Mouse (Mus musculus) heart, adult 2 months (tissue): ENCODE data around the gene St8sia1. TPM values are rescaled to one million over a fixed set of nuclear protein-coding genes. Genes with fewer than 3 reads are reported as not detected.

Experiments used
- DNase-seq, 2 experiments: peaks; one replicate each; pipeline ENCODE4 v3.0.0; 2021
- H3K27ac ChIP-seq: fragments of 200-600 bp; 2 replicates; pipeline ENCODE4 v1.8.1; 2022
- H3K27me3 ChIP-seq: fragments of 200-500 bp; 2 replicates; pipeline ENCODE4 v1.6.1; 2012; ENCODE audit warnings: mild to moderate bottlenecking, low read length, inconsistent platforms, mixed read lengths; ENCODE audit not compliant: control insufficient read depth, insufficient read depth
- H3K36me3 ChIP-seq: fragments of 200-500 bp; 2 replicates; pipeline ENCODE4 v1.6.1; 2012; ENCODE audit warnings: low read length, inconsistent platforms; ENCODE audit not compliant: control insufficient read depth, insufficient read depth
- H3K4me1 ChIP-seq: fragments of 200-500 bp; 2 replicates; pipeline ENCODE4 v1.6.1; 2011; ENCODE audit warnings: low read length; ENCODE audit not compliant: control insufficient read depth, insufficient read depth
- H3K4me3 ChIP-seq: fragments of 200-600 bp; 2 replicates; pipeline ENCODE4 v1.8.1; 2022
- H3K79me2 ChIP-seq: fragments of 200-500 bp; replicated peaks from 2 replicates; pipeline ENCODE4 v1.6.1; 2012; ENCODE audit warnings: mild to moderate bottlenecking, inconsistent platforms, low read length, moderate library complexity, mixed read lengths; ENCODE audit not compliant: control insufficient read depth, insufficient read depth
- H3K9ac ChIP-seq: fragments of 200-500 bp; 2 replicates; pipeline ENCODE4 v1.6.1; 2012; ENCODE audit warnings: low read depth, mild to moderate bottlenecking, control low read depth, inconsistent platforms, low read length, mixed read lengths
- CTCF ChIP-seq: fragments of 200-600 bp; IDR thresholded peaks from 2 replicates; pipeline ENCODE4 v1.8.1; 2022; ENCODE audit warnings: antibody characterized with exemption, mild to moderate bottlenecking, moderate library complexity
- EP300 ChIP-seq: fragments of 200-500 bp; IDR thresholded peaks from 2 replicates; pipeline ENCODE4 v1.6.1; 2011; ENCODE audit warnings: low read depth, low read length, control low read depth; ENCODE audit not compliant: insufficient read depth
- POLR2A ChIP-seq: fragments of 200-500 bp; IDR thresholded peaks from 2 replicates; pipeline ENCODE4 v1.6.1; 2011; ENCODE audit warnings: mild to moderate bottlenecking, low read depth, low read length, control low read depth; ENCODE audit not compliant: insufficient read depth
- WGBS: fragments of 180-500 bp; shearing (Covaris S2); methylation state at CpG from one replicate; pipeline ENCODE4 v1.1.7; 2018; 5-methylcytosine and 5-hydroxymethylcytosine counted together
- intact Hi-C: fragments of 180-260 bp; cut with DNase I; formaldehyde crosslinking; loops from one replicate; pipeline ENCODE4 v1.15.1; 2025
- polyA plus RNA-seq: library from polyadenylated mRNA; depleted of rRNA; stranded (reverse); fragments of >200 nt; gene quantifications from 2 replicates; pipeline ENCODE4 v1.2.3, GENCODE M21; 2012
- total RNA-seq, 2 experiments: library from RNA; stranded (reverse); gene quantifications; 2 replicates each; pipeline ENCODE4 v1.2.3; 2021

Gene St8sia1
- total and polyA plus RNA-seq, 3 experiments, result 0.10 to 0.11 (median 0.10) TPM

DNA sequence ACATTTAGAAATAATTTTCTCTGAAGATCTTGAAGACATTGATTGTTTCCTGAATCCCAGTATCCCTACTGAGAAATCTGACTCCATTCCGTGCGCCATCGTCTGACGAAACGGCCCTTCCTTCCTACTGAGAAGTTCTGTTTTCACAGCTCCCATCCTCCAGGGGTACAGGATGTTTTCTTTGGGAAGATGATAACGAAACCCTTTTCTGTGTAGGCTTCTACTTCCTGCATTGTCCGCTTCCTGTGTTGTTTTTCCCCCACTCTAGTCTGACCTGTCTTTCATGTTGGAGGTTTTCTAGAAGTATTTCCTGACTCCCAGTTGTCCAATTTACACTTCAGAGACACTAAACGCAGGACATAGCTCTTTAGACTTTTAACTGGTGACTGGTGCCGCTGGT is 32.1 kb downstream of the St8sia1 start:
- intact Hi-C loops, result no loop called here
- Histone ChIP-seq H3K27me3 (0 out of 2 replicates have a peak, but pooled peaks cover 1% of the 10 kb centered on the region), H3K27ac (no peak overlapping the region), H3K79me2 (no peaks in the 10 kb centered on the region), H3K9ac (no peak overlapping the region), H3K4me1 (no peaks in the 10 kb centered on the region; the same call in 1 of the 2 replicates), H3K36me3 (no peaks in the 10 kb centered on the region), H3K4me3 (no peak overlapping the region)
- no peak for DNase-seq
- WGBS, result 34% methylated on average over 9 of the region's 9 CpGs
- TF ChIP-seq POLR2A (no peak), EP300 (no peak), CTCF (no peak)

DNA sequence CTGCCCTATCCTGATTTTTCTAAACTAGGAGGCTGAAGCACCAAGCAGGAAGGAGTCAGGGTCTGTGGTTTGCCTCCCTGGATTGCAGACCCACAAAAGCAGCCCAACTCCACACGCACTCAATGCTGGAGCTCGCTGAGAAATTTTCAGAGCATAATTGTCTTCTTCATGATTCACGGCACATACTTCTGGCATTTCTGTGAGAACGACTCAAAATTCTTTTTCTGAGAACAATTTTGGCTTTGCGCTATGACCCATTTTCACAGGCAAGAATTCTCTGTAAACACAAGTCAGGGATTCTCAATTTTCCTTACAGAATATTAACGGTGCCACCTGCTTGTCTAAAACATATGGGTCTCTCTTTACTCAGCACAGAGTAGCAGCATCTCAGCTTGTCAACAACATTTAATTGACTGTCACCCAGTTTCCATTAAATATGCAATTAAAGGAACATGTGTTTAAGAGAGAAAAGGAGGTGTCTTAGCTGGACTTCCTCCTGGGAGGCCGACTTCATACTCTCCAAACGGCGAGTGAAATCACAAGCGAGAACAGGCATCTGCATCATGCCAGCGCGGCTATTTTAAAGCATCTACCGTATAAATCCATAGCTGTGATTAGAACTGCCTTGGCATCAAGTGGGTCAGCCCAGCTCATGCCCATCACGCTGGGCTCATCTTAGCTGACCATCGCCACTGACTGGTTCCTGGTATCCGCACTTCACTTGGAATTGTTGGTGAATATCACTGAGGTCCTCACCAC is 35.5 kb downstream of the St8sia1 start:
- intact Hi-C loops, result no loop called here

DNA sequence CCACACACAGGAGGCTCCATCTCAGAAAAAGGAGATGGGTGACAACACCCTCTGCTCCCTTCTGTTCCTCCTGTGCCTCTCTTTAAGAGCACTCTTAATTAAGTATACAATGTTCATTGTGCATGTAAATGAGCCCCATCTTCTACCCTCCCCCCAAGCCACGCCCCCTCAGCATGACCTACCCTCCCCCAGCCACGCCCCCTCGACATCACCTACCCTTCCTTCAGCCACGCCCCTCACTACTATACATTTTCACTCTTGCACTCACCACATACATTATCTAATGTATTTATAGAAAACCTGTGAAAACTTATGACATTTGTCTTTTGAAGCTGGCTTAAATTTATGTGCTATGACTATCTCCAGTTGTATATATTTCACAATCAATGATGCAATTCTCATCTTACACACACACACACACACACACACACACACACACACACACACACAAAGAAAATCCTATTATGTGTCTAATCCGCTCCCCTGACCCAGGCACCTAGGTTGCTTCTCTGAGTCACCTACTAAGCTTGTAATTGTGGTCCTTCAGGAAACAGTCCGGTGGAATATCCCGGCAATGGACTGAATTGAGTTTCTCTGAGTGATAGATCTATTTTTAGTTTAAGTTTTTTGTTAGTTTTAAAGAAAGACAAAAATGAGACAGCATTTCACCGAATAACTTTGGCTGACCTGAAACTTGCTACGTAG is 37.2 kb downstream of the St8sia1 start:
- WGBS, result 74% methylated on average over 9 of the region's 9 CpGs
- Histone ChIP-seq H3K79me2 (no peaks in the 10 kb centered on the region), H3K4me1 (no peaks in the 10 kb centered on the region; the same call in 1 of the 2 replicates), H3K27ac (no peak overlapping the region), H3K27me3 (0 out of 2 replicates have a peak, but pooled peaks cover 1% of the 10 kb centered on the region), H3K4me3 (no peak overlapping the region), H3K36me3 (no peaks in the 10 kb centered on the region), H3K9ac (no peak overlapping the region)
- DNase-seq, result no peak
- intact Hi-C loops, result no loop called here
- TF ChIP-seq CTCF (no peak), EP300 (no peak), POLR2A (no peak)

More for the DNA sequence above, 35.5 kb downstream of the St8sia1 start:
- Histone ChIP-seq H3K36me3 (no peaks in the 10 kb centered on the region), H3K27me3 (0 out of 2 replicates have a peak, but pooled peaks cover 1% of the 10 kb centered on the region), H3K4me1 (no peaks in the 10 kb centered on the region; the same call in 1 of the 2 replicates), H3K4me3 (no peak overlapping the region), H3K27ac (no peak overlapping the region), H3K79me2 (no peaks in the 10 kb centered on the region), H3K9ac (no peak overlapping the region)
- WGBS, result 88% methylated on average over 16 of the region's 16 CpGs
- no peak for DNase-seq
- TF ChIP-seq EP300, result no peak
- TF ChIP-seq POLR2A, result no peak
- TF ChIP-seq CTCF, result no peak

DNA sequence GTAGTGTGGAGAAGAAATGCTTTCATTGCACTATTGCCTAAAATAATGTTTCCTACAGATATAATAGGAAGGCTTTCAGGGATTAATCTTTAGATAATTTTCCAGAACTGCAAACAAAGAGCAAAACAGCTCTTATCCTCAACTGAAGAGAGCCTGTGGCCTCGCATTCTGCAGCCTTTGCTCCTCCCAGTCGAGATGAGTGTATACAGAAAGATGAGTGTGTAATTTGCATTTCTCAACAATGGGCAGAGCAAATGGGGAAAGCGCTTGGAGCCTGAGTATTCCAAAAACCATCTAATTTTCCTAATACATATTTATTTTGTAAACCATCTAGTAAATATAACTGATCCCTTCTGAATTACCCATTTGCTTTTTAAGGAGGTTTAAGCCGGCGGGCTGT is 38.3 kb downstream of the St8sia1 start:
- Histone ChIP-seq H3K4me3 (no peak overlapping the region), H3K4me1 (no peaks in the 10 kb centered on the region), H3K27ac (no peak overlapping the region), H3K36me3 (no peaks in the 10 kb centered on the region), H3K9ac (no peak overlapping the region), H3K79me2 (no peaks in the 10 kb centered on the region), H3K27me3 (0 out of 2 replicates have a peak, but pooled peaks cover 1% of the 10 kb centered on the region)
- intact Hi-C loops, result no loop called here
- TF ChIP-seq EP300 (no peak), CTCF (no peak), POLR2A (no peak)
- 90% methylated on average over 5 of the region's 5 CpGs for WGBS
- DNase-seq, result no peak

DNA sequence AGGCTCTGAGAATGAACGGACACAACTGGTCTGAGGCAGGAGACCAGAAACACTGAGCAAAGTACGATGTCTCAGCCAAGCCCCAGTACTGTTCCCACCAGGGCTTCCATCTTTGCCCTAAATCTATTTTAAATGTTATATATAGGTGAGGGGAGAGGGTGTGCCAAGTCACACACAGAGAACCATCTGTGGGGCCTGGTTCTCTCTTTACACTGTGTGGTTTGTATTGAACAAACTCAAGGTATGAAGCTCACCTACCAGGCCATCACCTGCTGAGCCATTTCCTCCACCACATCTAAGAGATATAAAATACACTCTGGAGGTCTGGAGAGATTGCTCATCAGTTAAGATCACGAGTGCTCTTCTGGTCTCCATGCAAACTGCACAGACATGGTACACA is 38.9 kb downstream of the St8sia1 start:
- TF ChIP-seq POLR2A (no peak), EP300 (no peak), CTCF (no peak)
- DNase-seq, result no peak
- Histone ChIP-seq H3K4me1 (no peaks in the 10 kb centered on the region), H3K27me3 (0 out of 2 replicates have a peak, but pooled peaks cover 1% of the 10 kb centered on the region), H3K36me3 (no peaks in the 10 kb centered on the region), H3K4me3 (no peak overlapping the region), H3K79me2 (no peaks in the 10 kb centered on the region), H3K27ac (no peak overlapping the region), H3K9ac (no peak overlapping the region)
- intact Hi-C loops, result no loop called here
- WGBS, result 89% methylated on average over 3 of the region's 3 CpGs

DNA sequence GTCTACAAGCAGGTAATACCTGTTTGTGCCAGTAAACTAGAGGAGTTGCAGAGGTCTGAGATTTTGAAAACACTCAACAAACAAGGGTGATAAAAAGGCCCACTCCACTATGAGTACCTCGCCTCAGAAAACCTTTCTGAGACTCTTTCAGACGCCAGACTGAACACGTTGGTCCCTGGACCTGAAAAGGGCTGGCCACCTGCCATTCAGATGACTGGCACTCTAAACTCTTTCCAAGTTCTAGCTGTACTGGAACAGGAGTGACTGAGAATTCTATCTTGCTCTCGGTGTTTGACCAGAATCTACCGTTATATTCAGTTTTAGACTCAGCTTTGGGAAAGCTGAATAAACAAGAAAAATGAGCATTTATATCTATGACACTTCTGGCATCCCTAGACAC is 43.4 kb downstream of the St8sia1 start:
- 38% methylated on average over 5 of the region's 5 CpGs for WGBS
- intact Hi-C loops, result no loop called here

More for the DNA sequence above, 43.4 kb downstream of the St8sia1 start:
- H3K4me1 ChIP-seq, result no peaks in the 10 kb centered on the region
- TF ChIP-seq EP300, result no peak
- no peak for TF ChIP-seq POLR2A
- TF ChIP-seq CTCF, result no peak
- no peaks in the 10 kb centered on the region for H3K79me2 ChIP-seq
- H3K9ac ChIP-seq, result no peak overlapping the region
- H3K27me3 ChIP-seq, result no peaks in the 10 kb centered on the region
- no peaks in the 10 kb centered on the region for H3K36me3 ChIP-seq
- no peak overlapping the region for H3K27ac ChIP-seq
- H3K4me3 ChIP-seq, result no peak overlapping the region
- DNase-seq, result peak; percentile 48 to 62
